Mouse (Mus musculus) heart, embryonic 13.5 days (tissue): ENCODE measurements around the gene Spryd3. TPM values are rescaled to one million over a fixed set of nuclear protein-coding genes. Genes with fewer than 3 reads are reported as not detected.

Experiments
- ATAC-seq: fragments of 200-750 bp; cut with Nextera tagmentation; 2 replicates; pipeline ENCODE4 v1.8.0; 2017; ENCODE audit warnings: moderate TSS enrichment; ENCODE audit not compliant: insufficient number of reproducible peaks, low FRiP score, low TSS enrichment; ENCODE audit errors: extremely low read depth
- H3K27ac ChIP-seq: fragments of 300-500 bp; sonication (generic); replicated peaks from 2 replicates; pipeline ENCODE4 v1.5.1; 2015; ENCODE audit warnings: moderate library complexity, mild to moderate bottlenecking, inconsistent platforms
- H3K27me3 ChIP-seq: fragments of 300-500 bp; sonication (generic); replicated peaks from 2 replicates; pipeline ENCODE4 v1.6.1; 2015; ENCODE audit warnings: mild to moderate bottlenecking, inconsistent platforms
- H3K36me3 ChIP-seq: fragments of 300-500 bp; sonication (generic); 2 replicates; pipeline ENCODE4 v1.6.1; 2015; ENCODE audit warnings: mild to moderate bottlenecking, inconsistent platforms
- H3K4me1 ChIP-seq: fragments of 300-500 bp; sonication (generic); 2 replicates; pipeline ENCODE4 v1.6.1; 2015; ENCODE audit warnings: inconsistent platforms
- H3K4me2 ChIP-seq: fragments of 300-500 bp; sonication (generic); 2 replicates; pipeline ENCODE4 v1.6.1; 2015; ENCODE audit warnings: inconsistent platforms, mild to moderate bottlenecking, moderate library complexity
- H3K4me3 ChIP-seq: fragments of 300-500 bp; sonication (generic); 2 replicates; pipeline ENCODE4 v1.5.1; 2015; ENCODE audit warnings: moderate library complexity, mild to moderate bottlenecking, inconsistent platforms
- H3K9ac ChIP-seq: fragments of 300-500 bp; sonication (generic); 2 replicates; pipeline ENCODE4 v1.6.1; 2015; ENCODE audit warnings: inconsistent platforms, mild to moderate bottlenecking, moderate library complexity
- H3K9me3 ChIP-seq: fragments of 300-500 bp; sonication (generic); 2 replicates; pipeline ENCODE4 v1.6.1; 2016; ENCODE audit warnings: inconsistent platforms
- WGBS: fragments of 180-500 bp; shearing (Covaris S2); methylation state at CpG from one replicate; pipeline ENCODE4 v1.1.7; 2015; ENCODE audit warnings: mixed read lengths; 5-methylcytosine and 5-hydroxymethylcytosine counted together
- polyA plus RNA-seq: library from polyadenylated mRNA; unstranded; fragments of >200 nt; fragmentation: Nextera tagmentation; extraction: Ambion mirVana; gene quantifications from 2 replicates; pipeline ENCODE4 v1.2.1, GENCODE M21; 2015

The Spryd3 gene
- polyA plus RNA-seq, 1 experiment from 2014 or later = 19.5 TPM

DNA sequence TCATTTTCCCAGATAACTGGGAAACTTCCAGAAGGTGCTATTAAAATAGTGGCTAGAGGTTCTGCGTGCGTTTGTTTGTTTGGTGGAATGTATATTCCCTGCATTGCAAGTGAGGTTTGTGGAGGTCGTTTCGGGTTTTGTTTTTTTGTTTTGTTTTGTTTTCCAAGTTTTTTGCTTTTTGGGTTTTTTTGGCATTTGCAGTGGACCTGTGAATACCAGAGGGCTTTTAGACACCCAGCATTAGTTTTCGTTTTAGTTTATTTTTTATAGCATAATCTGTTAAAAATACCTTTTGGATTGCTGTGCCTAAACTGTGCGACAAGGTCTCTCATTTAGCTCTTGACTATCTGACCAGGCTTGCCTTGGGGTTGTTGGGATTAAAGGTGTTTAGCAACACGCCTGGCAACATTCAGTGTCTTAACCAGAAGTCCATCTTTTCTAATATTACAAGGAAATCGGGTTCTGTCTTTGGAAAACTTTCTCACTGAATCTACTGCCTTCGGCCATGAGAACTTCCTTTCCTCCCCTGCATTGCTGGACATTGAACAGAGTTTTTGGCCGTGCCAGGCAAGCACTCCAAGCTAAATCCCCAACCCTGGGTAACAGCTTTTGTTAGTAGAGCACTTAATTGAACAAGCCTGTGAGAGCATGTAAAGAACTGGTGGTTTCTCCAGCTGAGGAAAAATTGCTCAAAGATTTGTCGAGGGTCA lies 61.0 kb downstream of the Spryd3 start:
- Histone ChIP-seq H3K4me3 (peak overlapping the region; percentile 87), H3K9me3 (no peaks in the 10 kb centered on the region), H3K4me2 (peak overlapping the region; percentile 93), H3K27me3 (no peaks in the 10 kb centered on the region; the same call in 1 of the 2 replicates), H3K4me1 (peaks cover 31% of the 10 kb centered on the region), H3K27ac (peak overlapping the region; percentile 93), H3K9ac (peak overlapping the region; percentile 98), H3K36me3 (0 out of 2 replicates have a peak, but pooled peaks cover 8% of the 10 kb centered on the region)
- 8% methylated on average over 11 of the region's 11 CpGs for WGBS
- ATAC-seq = no peak

- Histone ChIP-seq H3K4me2 (peak overlapping the region; percentile 93), H3K27ac (peak overlapping the region; percentile 93), H3K9ac (peak overlapping the region; percentile 98), H3K36me3 (0 out of 2 replicates have a peak, but pooled peaks cover 5% of the 10 kb centered on the region), H3K4me1 (peaks cover 29% of the 10 kb centered on the region), H3K4me3 (peak overlapping the region; percentile 87), H3K9me3 (no peaks in the 10 kb centered on the region), H3K27me3 (no peaks in the 10 kb centered on the region; the same call in none of the 2 replicates)
- peak; percentile 51 for ATAC-seq
- WGBS = under 1% methylated on average over 57 of the region's 57 CpGs
These were observed 61.8 kb downstream of the Spryd3 start for GRCm38 (mm10) chr15:102074070-102074731.

DNA sequence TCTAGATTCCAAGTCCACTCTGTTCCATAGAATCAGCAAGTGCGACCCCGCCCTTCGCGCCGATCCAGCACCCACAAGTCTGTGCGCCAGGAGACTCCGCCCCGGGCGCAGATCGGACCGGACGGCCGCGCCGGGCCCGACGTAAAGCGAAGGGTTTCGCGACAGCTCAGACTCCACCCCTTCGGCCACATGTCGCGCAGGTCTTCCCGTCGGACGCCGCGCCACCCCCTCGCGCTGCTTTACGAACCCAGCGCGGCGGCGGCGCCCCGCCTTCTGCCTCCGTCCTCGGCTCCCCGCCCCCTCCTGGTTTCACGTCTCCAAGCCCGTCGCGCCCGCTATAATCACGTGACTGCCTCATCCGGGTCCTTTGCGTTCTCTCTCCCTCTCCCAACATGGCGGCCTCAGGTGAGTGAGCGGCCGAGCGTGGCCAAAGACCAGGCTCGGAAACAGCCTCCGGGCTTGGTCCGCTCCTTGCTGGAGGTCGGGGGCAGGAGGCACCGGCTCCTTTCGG lies 62.4 kb downstream of the Spryd3 start, which contains the start of gene Eif4b:
Gene Eif4b, plus strand, starts transcription at position 215 of the 511 bp plus-strand sequence.
- Histone ChIP-seq H3K9me3 (no peaks in the 10 kb centered on the region), H3K4me2 (peak within 1 kb of the TSS; percentile 93), H3K27ac (peak within 1 kb of the TSS; percentile 93), H3K27me3 (peaks cover 3% of the 10 kb centered on the region), H3K9ac (peak within 1 kb of the TSS; percentile 98), H3K4me3 (peak within 1 kb of the TSS; percentile 87), H3K4me1 (peaks cover 26% of the 10 kb centered on the region), H3K36me3 (0 out of 2 replicates have a peak, but pooled peaks cover 3% of the 10 kb centered on the region)
- WGBS = under 1% methylated on average over 58 of the region's 58 CpGs
- ATAC-seq = peak; percentile 93

DNA sequence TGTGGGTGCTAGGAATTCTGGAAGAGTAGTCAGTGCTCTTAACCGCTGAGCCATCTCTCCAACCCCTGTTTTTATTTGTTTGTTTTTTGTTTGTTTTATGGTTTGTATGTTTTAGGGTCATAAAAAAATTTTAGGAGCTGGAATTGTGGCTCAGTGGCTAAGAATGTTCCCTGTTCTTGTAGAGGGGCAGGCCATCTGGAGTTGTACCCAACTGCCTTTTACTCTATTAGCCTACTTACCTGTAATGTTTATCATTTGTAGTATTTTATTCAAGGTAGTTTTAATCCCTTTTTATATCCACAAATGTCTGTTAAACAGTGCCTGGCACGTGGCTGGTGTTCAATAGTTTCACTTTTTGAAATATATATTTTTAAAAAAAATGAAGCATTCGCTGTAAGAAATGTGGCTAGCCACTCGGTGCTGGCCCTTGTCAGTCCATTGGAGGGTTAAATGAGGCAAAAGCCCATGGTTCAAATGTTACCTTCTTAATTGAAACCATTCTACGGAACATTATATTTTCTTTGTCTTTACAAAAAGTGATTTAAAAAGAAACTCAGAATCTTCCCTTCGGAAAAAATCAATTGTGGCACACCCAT lies 63.0 kb downstream of the Spryd3 start:
- WGBS = 17% methylated on average over 6 of the region's 6 CpGs
- Histone ChIP-seq H3K27ac (0 out of 2 replicates have a peak overlapping the region, but pooled peaks have one; percentile 10), H3K36me3 (0 out of 2 replicates have a peak, but pooled peaks cover 3% of the 10 kb centered on the region), H3K4me3 (peak overlapping the region; percentile 87), H3K27me3 (peaks cover 7% of the 10 kb centered on the region), H3K4me1 (peaks cover 26% of the 10 kb centered on the region), H3K9ac (peak overlapping the region; percentile 98), H3K9me3 (no peaks in the 10 kb centered on the region), H3K4me2 (peak overlapping the region; percentile 93)
- ATAC-seq = no peak

- no peak for ATAC-seq
- H3K4me1 ChIP-seq = peaks cover 17% of the 10 kb centered on the region
- H3K4me2 ChIP-seq = no peak overlapping the region
- H3K27ac ChIP-seq = no peak overlapping the region
- peaks cover 25% of the 10 kb centered on the region for H3K27me3 ChIP-seq
- H3K4me3 ChIP-seq = no peak overlapping the region
- H3K9me3 ChIP-seq = no peaks in the 10 kb centered on the region
- no peaks in the 10 kb centered on the region for H3K36me3 ChIP-seq
- H3K9ac ChIP-seq = no peak overlapping the region
- WGBS = 66% methylated on average over 13 of the region's 13 CpGs
These were observed 65.3 kb downstream of the Spryd3 start for GRCm38 (mm10) chr15:102070476-102071467.

Other genes with a start within 250 kb of the Spryd3 start
- gene Krt76, start 243.3 kb downstream of the Spryd3 start, polyA plus RNA-seq = not detected in 2 replicates
- gene Krt4, start 211.5 kb downstream of the Spryd3 start, polyA plus RNA-seq = 0.06 and 0.07 TPM in 2 replicates
- gene Krt79, start 195.9 kb downstream of the Spryd3 start, polyA plus RNA-seq = 0.45 and 0.56 TPM in 2 replicates
- gene Krt78, start 181.9 kb downstream of the Spryd3 start, polyA plus RNA-seq = not detected in 2 replicates
- gene Krt8, start 131.8 kb downstream of the Spryd3 start, polyA plus RNA-seq = 21.7 and 24.9 TPM in 2 replicates
- gene Krt18, start 108.1 kb downstream of the Spryd3 start, polyA plus RNA-seq = 34.6 and 36.0 TPM in 2 replicates
- gene Eif4b, start 62.5 kb downstream of the Spryd3 start, polyA plus RNA-seq = 65.7 and 72.3 TPM in 2 replicates
- 26.3 and 32.5 TPM in 2 replicates for gene Tns2, start 35.8 kb downstream of the Spryd3 start, polyA plus RNA-seq
- 3.5 and 3.7 TPM in 2 replicates for gene Igfbp6, start 8.1 kb upstream of the Spryd3 start, polyA plus RNA-seq
- gene Soat2, start 14.3 kb upstream of the Spryd3 start, polyA plus RNA-seq = 0.53 and 1.5 TPM in 2 replicates
- gene Zfp740, start 67.0 kb upstream of the Spryd3 start, polyA plus RNA-seq = 30.3 and 31.7 TPM in 2 replicates
- 33.4 and 41.6 TPM in 2 replicates for gene Csad, start 68.5 kb upstream of the Spryd3 start, polyA plus RNA-seq
- gene Itgb7, start 95.7 kb upstream of the Spryd3 start, polyA plus RNA-seq = 0.46 and 0.78 TPM in 2 replicates
- 9.0 and 9.1 TPM in 2 replicates for gene Rarg, start 121.3 kb upstream of the Spryd3 start, polyA plus RNA-seq
- not detected in 2 replicates for gene Gm9918, start 134.3 kb upstream of the Spryd3 start, polyA plus RNA-seq
- gene Mfsd5, start 143.2 kb upstream of the Spryd3 start, polyA plus RNA-seq = 46.1 and 46.7 TPM in 2 replicates
- 18.9 and 19.3 TPM in 2 replicates for gene Espl1, start 160.0 kb upstream of the Spryd3 start, polyA plus RNA-seq
- 310 and 347 TPM in 2 replicates for gene Pfdn5, start 189.9 kb upstream of the Spryd3 start, polyA plus RNA-seq
- gene Myg1, start 195.5 kb upstream of the Spryd3 start, polyA plus RNA-seq = 60.0 and 65.0 TPM in 2 replicates
- gene Aaas, start 214.5 kb upstream of the Spryd3 start, polyA plus RNA-seq = 54.0 and 58.1 TPM in 2 replicates
- gene Sp7, start 230.9 kb upstream of the Spryd3 start, polyA plus RNA-seq = 0.16 and 0.19 TPM in 2 replicates